Mouse (Mus musculus): ENCODE measurements around the gene Gpd2. TPM values are rescaled to one million over a fixed set of nuclear protein-coding genes. Genes with fewer than 3 reads are reported as not detected.

The Gpd2 gene
- polyA plus RNA-seq, 1 experiment: 220 TPM

- H3K27ac ChIP-seq (ENCODE audit: control insufficient read depth, insufficient read depth, low read depth, low read length): no peak overlapping the region
Observed at GRCm38 (mm10) chr2:57237026-57237425, 409 bp upstream of the Gpd2 start.

GRCm38 (mm10) chr2:57237920-57238613 is 632 bp downstream of the Gpd2 start:
- no peaks in the 10 kb centered on the region for H3K36me3 ChIP-seq (ENCODE audit: control insufficient read depth, insufficient read depth, low read length)
- peak overlapping the region; percentile 88 for H3K4me3 ChIP-seq (ENCODE audit: control insufficient read depth, low read depth, low read length)
- peaks cover 12% of the 10 kb centered on the region for H3K4me1 ChIP-seq (ENCODE audit: control insufficient read depth, insufficient read depth, low read length)
- H3K27ac ChIP-seq (ENCODE audit: control insufficient read depth, insufficient read depth, low read depth, low read length): peak overlapping the region; percentile 54
- peak; percentile 58 for TF ChIP-seq POLR2A (IDR thresholded peaks at IDR 0.05; ENCODE audit: control insufficient read depth, low read depth, low read length)
- TF ChIP-seq CTCF (IDR thresholded peaks at IDR 0.05; ENCODE audit: control insufficient read depth, insufficient read depth, insufficient replicate concordance, low read depth, low read length): no peak
- no peaks in the 10 kb centered on the region for H3K27me3 ChIP-seq (ENCODE audit: control insufficient read depth, insufficient read depth, low read length)

More at GRCm38 (mm10) chr2:57237026-57237425, 409 bp upstream of the Gpd2 start:
- H3K27me3 ChIP-seq (ENCODE audit: control insufficient read depth, insufficient read depth, low read length): no peaks in the 10 kb centered on the region
- H3K4me1 ChIP-seq (ENCODE audit: control insufficient read depth, insufficient read depth, low read length): peaks cover 12% of the 10 kb centered on the region
- no peaks in the 10 kb centered on the region for H3K36me3 ChIP-seq (ENCODE audit: control insufficient read depth, insufficient read depth, low read length)
- TF ChIP-seq POLR2A (IDR thresholded peaks at IDR 0.05; ENCODE audit: control insufficient read depth, low read depth, low read length) (no peak), CTCF (IDR thresholded peaks at IDR 0.05; ENCODE audit: control insufficient read depth, insufficient read depth, insufficient replicate concordance, low read depth, low read length) (no peak)
- H3K4me3 ChIP-seq (ENCODE audit: control insufficient read depth, low read depth, low read length): no peak overlapping the region

DNA sequence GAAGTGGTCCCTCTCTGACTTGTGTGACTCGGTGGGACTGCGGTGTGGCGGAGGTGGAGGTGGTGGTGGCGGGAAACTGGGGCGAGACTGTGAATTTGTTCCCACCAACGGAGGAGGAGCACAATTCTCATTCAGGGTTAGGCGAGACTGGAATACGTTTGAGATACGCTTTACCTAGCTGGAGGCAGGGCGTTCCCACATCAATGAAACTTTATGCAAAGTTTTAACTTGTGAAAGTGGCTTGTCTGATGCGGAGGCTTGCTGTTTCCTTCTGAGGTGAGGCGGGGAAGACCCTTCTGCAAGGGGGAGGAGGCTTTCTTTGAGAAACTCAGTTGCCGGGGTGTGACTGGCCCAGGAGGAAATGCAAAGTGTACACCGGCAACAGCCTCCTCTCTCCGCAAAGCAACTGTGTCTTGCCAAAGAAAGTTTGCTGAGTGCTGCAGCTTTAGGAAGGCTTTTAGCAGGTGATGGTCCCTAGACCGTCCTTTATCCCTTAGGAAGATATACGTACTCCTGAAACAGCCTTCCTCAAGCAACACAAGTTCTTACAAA is 1.3 kb downstream of the Gpd2 start:
- Histone ChIP-seq H3K4me1 (ENCODE audit: control insufficient read depth, insufficient read depth, low read length) (peaks cover 12% of the 10 kb centered on the region), H3K27me3 (ENCODE audit: control insufficient read depth, insufficient read depth, low read length) (no peaks in the 10 kb centered on the region), H3K4me3 (ENCODE audit: control insufficient read depth, low read depth, low read length) (peak overlapping the region; percentile 88), H3K27ac (ENCODE audit: control insufficient read depth, insufficient read depth, low read depth, low read length) (no peak overlapping the region), H3K36me3 (ENCODE audit: control insufficient read depth, insufficient read depth, low read length) (no peaks in the 10 kb centered on the region)
- TF ChIP-seq POLR2A (IDR thresholded peaks at IDR 0.05; ENCODE audit: control insufficient read depth, low read depth, low read length) (no peak), CTCF (IDR thresholded peaks at IDR 0.05; ENCODE audit: control insufficient read depth, insufficient read depth, insufficient replicate concordance, low read depth, low read length) (no peak)

- H3K27me3 ChIP-seq (ENCODE audit: control insufficient read depth, insufficient read depth, low read length): no peaks in the 10 kb centered on the region
- no peaks in the 10 kb centered on the region for H3K36me3 ChIP-seq (ENCODE audit: control insufficient read depth, insufficient read depth, low read length)
- H3K27ac ChIP-seq (ENCODE audit: control insufficient read depth, insufficient read depth, low read depth, low read length): no peak overlapping the region
- no peak overlapping the region for H3K4me3 ChIP-seq (ENCODE audit: control insufficient read depth, low read depth, low read length)
- no peak for TF ChIP-seq POLR2A (IDR thresholded peaks at IDR 0.05; ENCODE audit: control insufficient read depth, low read depth, low read length)
- TF ChIP-seq CTCF (IDR thresholded peaks at IDR 0.05; ENCODE audit: control insufficient read depth, insufficient read depth, insufficient replicate concordance, low read depth, low read length): no peak
- peaks cover 12% of the 10 kb centered on the region for H3K4me1 ChIP-seq (ENCODE audit: control insufficient read depth, insufficient read depth, low read length)
Observed at GRCm38 (mm10) chr2:57239356-57239755, 1.9 kb downstream of the Gpd2 start.

DNA sequence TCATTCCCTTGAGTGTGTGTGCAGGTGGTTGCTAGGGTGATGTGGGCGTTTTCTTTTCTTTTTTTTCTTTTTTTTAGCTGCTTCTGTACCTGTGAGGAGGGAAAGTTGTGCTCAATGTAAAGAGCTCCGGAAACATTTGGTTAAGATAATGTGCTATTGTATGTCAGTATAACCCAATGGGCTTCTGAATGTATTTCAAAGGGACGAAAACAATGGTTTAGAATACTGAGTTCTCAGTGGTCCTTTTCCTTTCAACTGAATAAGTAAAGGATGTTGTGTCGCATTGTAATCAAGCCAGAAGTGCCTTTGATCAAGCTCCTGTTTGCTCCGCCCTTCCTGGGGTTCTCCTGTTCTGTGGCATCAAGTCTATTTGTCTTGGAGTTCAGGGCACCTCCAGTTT is 6.6 kb downstream of the Gpd2 start:
- Histone ChIP-seq H3K27ac (ENCODE audit: control insufficient read depth, insufficient read depth, low read depth, low read length) (no peak overlapping the region), H3K27me3 (ENCODE audit: control insufficient read depth, insufficient read depth, low read length) (no peaks in the 10 kb centered on the region), H3K36me3 (ENCODE audit: control insufficient read depth, insufficient read depth, low read length) (no peaks in the 10 kb centered on the region), H3K4me3 (ENCODE audit: control insufficient read depth, low read depth, low read length) (no peak overlapping the region), H3K4me1 (ENCODE audit: control insufficient read depth, insufficient read depth, low read length) (no peaks in the 10 kb centered on the region)
- no peak for TF ChIP-seq CTCF (IDR thresholded peaks at IDR 0.05; ENCODE audit: control insufficient read depth, insufficient read depth, insufficient replicate concordance, low read depth, low read length)

- Histone ChIP-seq H3K36me3 (ENCODE audit: control insufficient read depth, insufficient read depth, low read length) (no peaks in the 10 kb centered on the region), H3K27ac (ENCODE audit: control insufficient read depth, insufficient read depth, low read depth, low read length) (no peak overlapping the region), H3K4me3 (ENCODE audit: control insufficient read depth, low read depth, low read length) (no peak overlapping the region), H3K4me1 (ENCODE audit: control insufficient read depth, insufficient read depth, low read length) (no peaks in the 10 kb centered on the region), H3K27me3 (ENCODE audit: control insufficient read depth, insufficient read depth, low read length) (no peaks in the 10 kb centered on the region)
- TF ChIP-seq CTCF (IDR thresholded peaks at IDR 0.05; ENCODE audit: control insufficient read depth, insufficient read depth, insufficient replicate concordance, low read depth, low read length) (no peak), POLR2A (IDR thresholded peaks at IDR 0.05; ENCODE audit: control insufficient read depth, low read depth, low read length) (no peak)
Observed at GRCm38 (mm10) chr2:57245721-57246328, 8.4 kb downstream of the Gpd2 start.

GRCm38 (mm10) chr2:57250113-57250512 is 12.7 kb downstream of the Gpd2 start:
- no peaks in the 10 kb centered on the region for H3K36me3 ChIP-seq (ENCODE audit: control insufficient read depth, insufficient read depth, low read length)
- no peak overlapping the region for H3K27ac ChIP-seq (ENCODE audit: control insufficient read depth, insufficient read depth, low read depth, low read length)
- no peaks in the 10 kb centered on the region for H3K27me3 ChIP-seq (ENCODE audit: control insufficient read depth, insufficient read depth, low read length)
- no peak overlapping the region for H3K4me3 ChIP-seq (ENCODE audit: control insufficient read depth, low read depth, low read length)
- TF ChIP-seq CTCF (IDR thresholded peaks at IDR 0.05; ENCODE audit: control insufficient read depth, insufficient read depth, insufficient replicate concordance, low read depth, low read length) (no peak), POLR2A (IDR thresholded peaks at IDR 0.05; ENCODE audit: control insufficient read depth, low read depth, low read length) (no peak)
- H3K4me1 ChIP-seq (ENCODE audit: control insufficient read depth, insufficient read depth, low read length): no peaks in the 10 kb centered on the region
